Mouse (Mus musculus) 3134 (cell line): Measurements from ENCODE around the gene Mrgprb3.

Experiments
- DNase-seq: peaks from one replicate; pipeline ENCODE4 v3.0.0-alpha.2; 2011; ENCODE audit warnings: low spot score; ENCODE audit not compliant: insufficient read length; ENCODE audit errors: extremely low read depth

Mrgprb3 gene

DNA sequence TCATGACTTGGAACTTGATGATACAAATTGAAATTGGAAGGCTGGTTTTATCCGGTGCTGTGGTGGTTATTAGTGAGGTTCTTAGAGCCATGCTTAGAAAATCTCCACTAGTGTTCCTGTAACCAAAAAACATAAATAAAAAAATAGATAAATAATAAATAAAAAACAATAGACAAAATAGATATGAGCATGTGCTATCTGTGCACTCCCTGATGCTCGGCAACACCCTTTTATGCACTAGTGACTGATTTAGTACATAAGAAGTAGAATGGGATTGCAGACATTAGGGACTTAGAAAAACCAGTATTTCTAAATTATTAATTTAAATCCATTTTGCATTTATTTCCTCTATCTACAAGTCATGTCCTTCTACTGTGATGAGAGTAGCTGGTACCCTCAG lies at the start of gene Mrgprb3:
TSS of gene Mrgprb3 (minus strand) at position 101 of the 400 bp plus-strand sequence.
- DNase-seq, result no peak
